Mouse (Mus musculus) heart, postnatal 0 days (tissue): ENCODE data around the gene Gm12216. TPM values are rescaled to one million over a fixed set of nuclear protein-coding genes. Genes with fewer than 3 reads are reported as not detected.

Source experiments
- ATAC-seq: fragments of 200-750 bp; cut with Nextera tagmentation; 2 replicates; pipeline ENCODE4 v1.8.0; 2017; ENCODE audit warnings: low read depth, moderate number of reproducible peaks, moderate library complexity; ENCODE audit not compliant: insufficient read depth
- DNase-seq: peaks from one replicate; pipeline ENCODE4 v3.0.0-alpha.2; 2016; ENCODE audit warnings: low spot score
- H3K27ac ChIP-seq: fragments of 300-500 bp; sonication (generic); 2 replicates; pipeline ENCODE4 v1.5.1; 2014; ENCODE audit warnings: low read depth, mild to moderate bottlenecking
- H3K27me3 ChIP-seq: fragments of 300-500 bp; sonication (generic); 2 replicates; pipeline ENCODE4 v1.6.1; 2014; ENCODE audit warnings: low read length, mixed read lengths; ENCODE audit not compliant: control insufficient read depth, insufficient read depth
- H3K36me3 ChIP-seq: fragments of 300-500 bp; sonication (generic); replicated peaks from 2 replicates; pipeline ENCODE4 v1.6.1; 2014; ENCODE audit warnings: low read length, mixed read lengths; ENCODE audit not compliant: control insufficient read depth, insufficient read depth
- H3K4me1 ChIP-seq: fragments of 300-500 bp; sonication (generic); 2 replicates; pipeline ENCODE4 v1.6.1; 2014; ENCODE audit warnings: antibody characterized with exemption; ENCODE audit not compliant: control insufficient read depth, insufficient read depth
- H3K4me2 ChIP-seq: fragments of 300-500 bp; sonication (generic); 2 replicates; pipeline ENCODE4 v1.6.1; 2014; ENCODE audit warnings: low read depth, mild to moderate bottlenecking, low read length, moderate library complexity
- H3K4me3 ChIP-seq: fragments of 300-500 bp; sonication (generic); 2 replicates; pipeline ENCODE4 v1.5.1; 2014; ENCODE audit warnings: low read depth, low read length
- H3K9ac ChIP-seq: fragments of 300-500 bp; sonication (generic); replicated peaks from 2 replicates; pipeline ENCODE4 v1.6.1; 2014; ENCODE audit warnings: low read depth, low read length, mixed read lengths
- H3K9me3 ChIP-seq: fragments of 300-500 bp; sonication (generic); replicated peaks from 2 replicates; pipeline ENCODE4 v1.6.1; 2016; ENCODE audit warnings: low read length; ENCODE audit not compliant: control insufficient read depth
- CTCF ChIP-seq: IDR thresholded peaks from 2 replicates; pipeline ENCODE4 v1.5.1; 2016; ENCODE audit warnings: antibody characterized with exemption, control low read depth, low read depth
- EP300 ChIP-seq: IDR thresholded peaks from 2 replicates; pipeline ENCODE4 v1.6.1; 2016; ENCODE audit warnings: antibody characterized with exemption, low read depth
- WGBS: fragments of 180-500 bp; shearing (Covaris S2); extraction: QIAGEN DNeasy Blood & Tissue Kit; methylation state at CpG from one replicate; pipeline ENCODE4 v1.1.7; 2014; 5-methylcytosine and 5-hydroxymethylcytosine counted together
- polyA plus RNA-seq: library from polyadenylated mRNA; unstranded; fragments of >200 nt; fragmentation: Nextera tagmentation; extraction: Ambion mirVana; gene quantifications from 2 replicates; pipeline ENCODE4 v1.2.1, GENCODE M21; 2015
- total RNA-seq: library from RNA; depleted of rRNA; stranded (reverse); fragments of >200 nt; gene quantifications from 2 replicates; pipeline ENCODE4 v1.2.3, GENCODE M21; 2014; ENCODE audit warnings: low replicate concordance

The Gm12216 gene
- total and polyA plus RNA-seq, 2 experiments from 2014 or later = 1.6 TPM; not detected in 1

GRCm38 (mm10) chr11:53786058-53787031 is 72.7 kb downstream of the Gm12216 start:
- H3K4me3 ChIP-seq = no peak overlapping the region
- ATAC-seq (no peak), DNase-seq (no peak)
- H3K9ac ChIP-seq = no peak overlapping the region
- peak overlapping the region; percentile 68 for H3K27ac ChIP-seq
- no peaks in the 10 kb centered on the region for H3K36me3 ChIP-seq
- no peaks in the 10 kb centered on the region for H3K9me3 ChIP-seq
- H3K27me3 ChIP-seq = no peaks in the 10 kb centered on the region
- H3K4me2 ChIP-seq = no peak overlapping the region
- TF ChIP-seq CTCF (no peak), EP300 (no peak)
- WGBS = 73% methylated on average over 13 of the region's 13 CpGs
- no peaks in the 10 kb centered on the region for H3K4me1 ChIP-seq

- H3K4me1 ChIP-seq = no peaks in the 10 kb centered on the region
- H3K4me3 ChIP-seq = no peak overlapping the region
- 0 out of 2 replicates have a peak, but pooled peaks cover 2% of the 10 kb centered on the region for H3K36me3 ChIP-seq
- no peak overlapping the region for H3K9ac ChIP-seq
- no peak for TF ChIP-seq EP300
- no peak for TF ChIP-seq CTCF
- WGBS = 69% methylated on average over 3 of the region's 3 CpGs
- H3K27ac ChIP-seq = peak overlapping the region; percentile 68
- H3K27me3 ChIP-seq = no peaks in the 10 kb centered on the region
- H3K4me2 ChIP-seq = no peak overlapping the region
- no peaks in the 10 kb centered on the region for H3K9me3 ChIP-seq
- ATAC-seq (no peak), DNase-seq (no peak)
Observed at GRCm38 (mm10) chr11:53785311-53785936, 73.6 kb downstream of the Gm12216 start.

GRCm38 (mm10) chr11:53783288-53783687 is 75.8 kb downstream of the Gm12216 start:
- 73% methylated on average over 9 of the region's 9 CpGs for WGBS
- ATAC-seq (no peak), DNase-seq (no peak)
- Histone ChIP-seq H3K4me1 (no peaks in the 10 kb centered on the region), H3K9ac (no peak overlapping the region), H3K9me3 (no peaks in the 10 kb centered on the region), H3K27ac (no peak overlapping the region), H3K27me3 (no peaks in the 10 kb centered on the region), H3K4me3 (no peak overlapping the region), H3K4me2 (no peak overlapping the region), H3K36me3 (peaks cover 2% of the 10 kb centered on the region; the same call in 1 of the 2 replicates)
- no peak for TF ChIP-seq CTCF
- no peak for TF ChIP-seq EP300

GRCm38 (mm10) chr11:53781964-53782363 is 77.1 kb downstream of the Gm12216 start:
- ATAC-seq = no peak
- Histone ChIP-seq H3K4me2 (no peak overlapping the region), H3K4me1 (no peaks in the 10 kb centered on the region), H3K9ac (no peak overlapping the region), H3K36me3 (peaks cover 7% of the 10 kb centered on the region; the same call in 1 of the 2 replicates), H3K9me3 (no peaks in the 10 kb centered on the region), H3K27me3 (no peaks in the 10 kb centered on the region), H3K4me3 (no peak overlapping the region), H3K27ac (no peak overlapping the region)
- no peak for TF ChIP-seq CTCF
- 77% methylated on average over 7 of the region's 7 CpGs for WGBS
- no peak for DNase-seq

GRCm38 (mm10) chr11:53781201-53781775 is 77.8 kb downstream of the Gm12216 start:
- 83% methylated on average over 4 of the region's 4 CpGs for WGBS
- H3K9me3 ChIP-seq = no peaks in the 10 kb centered on the region
- no peak for ATAC-seq

More at GRCm38 (mm10) chr11:53781201-53781775, 77.8 kb downstream of the Gm12216 start:
- Histone ChIP-seq H3K36me3 (peaks cover 13% of the 10 kb centered on the region), H3K4me3 (no peak overlapping the region), H3K27me3 (no peaks in the 10 kb centered on the region), H3K4me2 (no peak overlapping the region), H3K9ac (no peak overlapping the region), H3K4me1 (no peaks in the 10 kb centered on the region), H3K27ac (no peak overlapping the region)
- TF ChIP-seq CTCF (no peak), EP300 (no peak)
- no peak for DNase-seq
